Mouse (Mus musculus): ENCODE data around the gene Ppp1r1a. TPM values are rescaled to one million over a fixed set of nuclear protein-coding genes. Genes with fewer than 3 reads are reported as not detected.

The Ppp1r1a gene
- polyA plus RNA-seq (2014; fragmentation: Nextera tagmentation; extraction: Ambion mirVana), result 98.6 and 110 TPM in 2 replicates

- peaks cover 5% of the 10 kb centered on the region; the same call in 1 of the 2 replicates for H3K4me1 ChIP-seq (ENCODE audit: control insufficient read depth, insufficient read depth, low read length)
- H3K9ac ChIP-seq (replicated peaks; ENCODE audit: low read depth, low read length), result peak within 1 kb of the TSS; percentile 78
- H3K36me3 ChIP-seq (ENCODE audit: control insufficient read depth, insufficient read depth, low read length), result no peaks in the 10 kb centered on the region
- no peaks in the 10 kb centered on the region for H3K9me3 ChIP-seq (ENCODE audit: control insufficient read depth, low read length)
- no peaks in the 10 kb centered on the region for H3K27me3 ChIP-seq (ENCODE audit: control insufficient read depth, insufficient read depth, low read length)
- H3K4me2 ChIP-seq (ENCODE audit: low read depth, low read length), result peak within 1 kb of the TSS; percentile 81
- WGBS, result under 1% methylated on average over 36 of the region's 36 CpGs
- peak; percentile 92 for ATAC-seq (ENCODE audit: low read depth)
- H3K27ac ChIP-seq (ENCODE audit: low read depth, low read length), result peak within 1 kb of the TSS; percentile 60
- H3K4me3 ChIP-seq (ENCODE audit: low read depth, low read length), result peak within 1 kb of the TSS; percentile 76
These were observed at the start of gene Ppp1r1a for GRCm38 (mm10) chr15:103537822-103538213. TSS of gene Ppp1r1a (minus strand) at chr15:103538003.

- H3K9me3 ChIP-seq (ENCODE audit: control insufficient read depth, low read length), result no peaks in the 10 kb centered on the region
- H3K36me3 ChIP-seq (ENCODE audit: control insufficient read depth, insufficient read depth, low read length), result no peaks in the 10 kb centered on the region
- H3K27me3 ChIP-seq (ENCODE audit: control insufficient read depth, insufficient read depth, low read length), result no peaks in the 10 kb centered on the region
- no peak overlapping the region for H3K9ac ChIP-seq (replicated peaks; ENCODE audit: low read depth, low read length)
- no peaks in the 10 kb centered on the region for H3K4me1 ChIP-seq (ENCODE audit: control insufficient read depth, insufficient read depth, low read length)
- H3K4me3 ChIP-seq (ENCODE audit: low read depth, low read length), result no peak overlapping the region
- H3K4me2 ChIP-seq (ENCODE audit: low read depth, low read length), result no peak overlapping the region
- no peak for ATAC-seq (ENCODE audit: low read depth)
- WGBS, result 87% methylated on average over 2 of the region's 2 CpGs
- no peak overlapping the region for H3K27ac ChIP-seq (ENCODE audit: low read depth, low read length)
These were observed 48.1 kb upstream of the Ppp1r1a start for GRCm38 (mm10) chr15:103585876-103586275.

GRCm38 (mm10) chr15:103564981-103565380, 27.2 kb upstream of the Ppp1r1a start, which contains the start of gene Glycam1:
TSS of gene Glycam1 (minus strand) at chr15:103565081.
- H3K9ac ChIP-seq (replicated peaks; ENCODE audit: low read depth, low read length), result no peak within 1 kb of the TSS
- no peaks in the 10 kb centered on the region for H3K27me3 ChIP-seq (ENCODE audit: control insufficient read depth, insufficient read depth, low read length)
- H3K4me3 ChIP-seq (ENCODE audit: low read depth, low read length), result no peak within 1 kb of the TSS
- no peak within 1 kb of the TSS for H3K27ac ChIP-seq (ENCODE audit: low read depth, low read length)
- H3K9me3 ChIP-seq (ENCODE audit: control insufficient read depth, low read length), result no peaks in the 10 kb centered on the region
- no peaks in the 10 kb centered on the region for H3K36me3 ChIP-seq (ENCODE audit: control insufficient read depth, insufficient read depth, low read length)
- ATAC-seq (ENCODE audit: low read depth), result no peak
- no peaks in the 10 kb centered on the region for H3K4me1 ChIP-seq (ENCODE audit: control insufficient read depth, insufficient read depth, low read length)
- no peak within 1 kb of the TSS for H3K4me2 ChIP-seq (ENCODE audit: low read depth, low read length)

GRCm38 (mm10) chr15:103552096-103552690, 14.4 kb upstream of the Ppp1r1a start:
- Histone ChIP-seq H3K9me3 (ENCODE audit: control insufficient read depth, low read length) (no peaks in the 10 kb centered on the region), H3K27me3 (ENCODE audit: control insufficient read depth, insufficient read depth, low read length) (no peaks in the 10 kb centered on the region), H3K27ac (ENCODE audit: low read depth, low read length) (no peak overlapping the region), H3K4me1 (ENCODE audit: control insufficient read depth, insufficient read depth, low read length) (no peaks in the 10 kb centered on the region), H3K4me2 (ENCODE audit: low read depth, low read length) (no peak overlapping the region), H3K4me3 (ENCODE audit: low read depth, low read length) (no peak overlapping the region), H3K9ac (replicated peaks; ENCODE audit: low read depth, low read length) (no peak overlapping the region), H3K36me3 (ENCODE audit: control insufficient read depth, insufficient read depth, low read length) (no peaks in the 10 kb centered on the region)
- 48% methylated on average over 3 of the region's 3 CpGs for WGBS
- peak; percentile 79; the same call in 1 of the 2 replicates for ATAC-seq (ENCODE audit: low read depth)

- no peaks in the 10 kb centered on the region for H3K36me3 ChIP-seq (ENCODE audit: control insufficient read depth, insufficient read depth, low read length)
- H3K27ac ChIP-seq (ENCODE audit: low read depth, low read length), result no peak overlapping the region
- no peak overlapping the region for H3K9ac ChIP-seq (replicated peaks; ENCODE audit: low read depth, low read length)
- 8% methylated on average over 1 of the region's 1 CpGs for WGBS
- H3K4me2 ChIP-seq (ENCODE audit: low read depth, low read length), result no peak overlapping the region
- ATAC-seq (ENCODE audit: low read depth), result 0 out of 2 replicates have a peak, but pooled peaks have one; percentile 44
- H3K4me3 ChIP-seq (ENCODE audit: low read depth, low read length), result no peak overlapping the region
- H3K27me3 ChIP-seq (ENCODE audit: control insufficient read depth, insufficient read depth, low read length), result no peaks in the 10 kb centered on the region
- H3K9me3 ChIP-seq (ENCODE audit: control insufficient read depth, low read length), result no peaks in the 10 kb centered on the region
- no peaks in the 10 kb centered on the region for H3K4me1 ChIP-seq (ENCODE audit: control insufficient read depth, insufficient read depth, low read length)
These were observed 13.2 kb upstream of the Ppp1r1a start for GRCm38 (mm10) chr15:103551053-103551452.

- Histone ChIP-seq H3K4me2 (ENCODE audit: low read depth, low read length) (no peak overlapping the region), H3K27me3 (ENCODE audit: control insufficient read depth, insufficient read depth, low read length) (no peaks in the 10 kb centered on the region), H3K27ac (ENCODE audit: low read depth, low read length) (no peak overlapping the region), H3K9ac (replicated peaks; ENCODE audit: low read depth, low read length) (no peak overlapping the region), H3K36me3 (ENCODE audit: control insufficient read depth, insufficient read depth, low read length) (no peaks in the 10 kb centered on the region), H3K4me3 (ENCODE audit: low read depth, low read length) (no peak overlapping the region), H3K9me3 (ENCODE audit: control insufficient read depth, low read length) (no peaks in the 10 kb centered on the region), H3K4me1 (ENCODE audit: control insufficient read depth, insufficient read depth, low read length) (no peaks in the 10 kb centered on the region)
- ATAC-seq (ENCODE audit: low read depth), result no peak
- 96% methylated on average over 1 of the region's 1 CpGs for whole genome bisulfite sequencing
These were observed 11.7 kb upstream of the Ppp1r1a start for GRCm38 (mm10) chr15:103549475-103549874.

- 89% methylated on average over 3 of the region's 3 CpGs for WGBS
- Histone ChIP-seq H3K9me3 (ENCODE audit: control insufficient read depth, low read length) (no peaks in the 10 kb centered on the region), H3K4me3 (ENCODE audit: low read depth, low read length) (no peak overlapping the region), H3K36me3 (ENCODE audit: control insufficient read depth, insufficient read depth, low read length) (no peaks in the 10 kb centered on the region), H3K27me3 (ENCODE audit: control insufficient read depth, insufficient read depth, low read length) (no peaks in the 10 kb centered on the region), H3K4me2 (ENCODE audit: low read depth, low read length) (no peak overlapping the region), H3K9ac (replicated peaks; ENCODE audit: low read depth, low read length) (no peak overlapping the region), H3K4me1 (ENCODE audit: control insufficient read depth, insufficient read depth, low read length) (no peaks in the 10 kb centered on the region), H3K27ac (ENCODE audit: low read depth, low read length) (no peak overlapping the region)
- no peak for ATAC-seq (ENCODE audit: low read depth)
These were observed 10.2 kb upstream of the Ppp1r1a start for GRCm38 (mm10) chr15:103547983-103548382.

- H3K9ac ChIP-seq (replicated peaks; ENCODE audit: low read depth, low read length), result no peak overlapping the region
- no peaks in the 10 kb centered on the region for H3K4me1 ChIP-seq (ENCODE audit: control insufficient read depth, insufficient read depth, low read length)
- no peak overlapping the region for H3K4me3 ChIP-seq (ENCODE audit: low read depth, low read length)
- H3K9me3 ChIP-seq (ENCODE audit: control insufficient read depth, low read length), result no peaks in the 10 kb centered on the region
- H3K4me2 ChIP-seq (ENCODE audit: low read depth, low read length), result no peak overlapping the region
- no peaks in the 10 kb centered on the region for H3K27me3 ChIP-seq (ENCODE audit: control insufficient read depth, insufficient read depth, low read length)
- H3K27ac ChIP-seq (ENCODE audit: low read depth, low read length), result no peak overlapping the region
- no peaks in the 10 kb centered on the region for H3K36me3 ChIP-seq (ENCODE audit: control insufficient read depth, insufficient read depth, low read length)
- ATAC-seq (ENCODE audit: low read depth), result no peak
These were observed 4.7 kb upstream of the Ppp1r1a start for GRCm38 (mm10) chr15:103542526-103542925.

- Histone ChIP-seq H3K9me3 (ENCODE audit: control insufficient read depth, low read length) (no peaks in the 10 kb centered on the region), H3K9ac (replicated peaks; ENCODE audit: low read depth, low read length) (no peak overlapping the region), H3K27me3 (ENCODE audit: control insufficient read depth, insufficient read depth, low read length) (no peaks in the 10 kb centered on the region), H3K36me3 (ENCODE audit: control insufficient read depth, insufficient read depth, low read length) (no peaks in the 10 kb centered on the region), H3K4me3 (ENCODE audit: low read depth, low read length) (no peak overlapping the region), H3K4me2 (ENCODE audit: low read depth, low read length) (no peak overlapping the region), H3K4me1 (ENCODE audit: control insufficient read depth, insufficient read depth, low read length) (peaks cover 5% of the 10 kb centered on the region; the same call in 1 of the 2 replicates), H3K27ac (ENCODE audit: low read depth, low read length) (no peak overlapping the region)
- WGBS, result 50% methylated on average over 1 of the region's 1 CpGs
- ATAC-seq (ENCODE audit: low read depth), result no peak
These were observed 2.8 kb upstream of the Ppp1r1a start for GRCm38 (mm10) chr15:103540646-103541045.
